Mouse (Mus musculus) limb, embryonic 14.5 days (tissue): Measurements from ENCODE around the gene 0610030E20Rik. TPM values are rescaled to one million over a fixed set of nuclear protein-coding genes. Genes with fewer than 3 reads are reported as not detected.

Experiments used
- ATAC-seq: fragments of 200-750 bp; cut with Nextera tagmentation; 2 replicates; pipeline ENCODE4 v1.8.0; 2017; ENCODE audit warnings: low read depth, moderate number of reproducible peaks, moderate TSS enrichment; ENCODE audit not compliant: low FRiP score
- DNase-seq: peaks from one replicate; pipeline ENCODE4 v3.0.0-alpha.2; 2015; ENCODE audit warnings: low spot score
- H3K27ac ChIP-seq: fragments of 300-500 bp; sonication (generic); replicated peaks from 2 replicates; pipeline ENCODE4 v1.5.1; 2014; ENCODE audit warnings: low read depth, mild to moderate bottlenecking, low read length, moderate library complexity, mixed read lengths
- H3K27me3 ChIP-seq: fragments of 300-500 bp; sonication (generic); 2 replicates; pipeline ENCODE4 v1.6.1; 2014; ENCODE audit warnings: low read length, mixed read lengths; ENCODE audit not compliant: control insufficient read depth, insufficient read depth
- H3K36me3 ChIP-seq: fragments of 300-500 bp; sonication (generic); 2 replicates; pipeline ENCODE4 v1.6.1; 2014; ENCODE audit warnings: mild to moderate bottlenecking, low read length, moderate library complexity, mixed read lengths; ENCODE audit not compliant: control insufficient read depth, insufficient read depth
- H3K4me1 ChIP-seq: fragments of 300-500 bp; sonication (generic); 2 replicates; pipeline ENCODE4 v1.6.1; 2014; ENCODE audit warnings: antibody characterized with exemption, low read length, mixed read lengths; ENCODE audit not compliant: control insufficient read depth, insufficient read depth
- H3K4me2 ChIP-seq: fragments of 300-500 bp; sonication (generic); replicated peaks from 2 replicates; pipeline ENCODE4 v1.6.1; 2014; ENCODE audit warnings: low read depth, mild to moderate bottlenecking, low read length, moderate library complexity; ENCODE audit not compliant: severe bottlenecking
- H3K4me3 ChIP-seq: fragments of 300-500 bp; sonication (generic); replicated peaks from 2 replicates; pipeline ENCODE4 v1.5.1; 2014; ENCODE audit warnings: low read length
- H3K9ac ChIP-seq: fragments of 300-500 bp; sonication (generic); 2 replicates; pipeline ENCODE4 v1.6.1; 2014; ENCODE audit warnings: mild to moderate bottlenecking, low read depth, low read length, moderate library complexity; ENCODE audit not compliant: severe bottlenecking
- H3K9me3 ChIP-seq: fragments of 300-500 bp; sonication (generic); 2 replicates; pipeline ENCODE4 v1.6.1; 2016; ENCODE audit warnings: low read length; ENCODE audit not compliant: control insufficient read depth
- POLR2A ChIP-seq: fragments of 200-500 bp; IDR thresholded peaks from 2 replicates; pipeline ENCODE4 v1.8.0; 2012; ENCODE audit warnings: inconsistent platforms, mild to moderate bottlenecking, moderate library complexity, borderline replicate concordance; ENCODE audit not compliant: insufficient read depth, insufficient read length; ENCODE audit errors: extremely low read depth
- WGBS: fragments of 180-500 bp; shearing (Covaris S2); extraction: QIAGEN DNeasy Blood & Tissue Kit; methylation state at CpG from one replicate; pipeline ENCODE4 v1.1.7; 2014; 5-methylcytosine and 5-hydroxymethylcytosine counted together
- polyA plus RNA-seq, 2 experiments: library from polyadenylated mRNA; depleted of rRNA in 1 of 2; stranded (reverse) in 1 of 2; unstranded in 1 of 2; fragments of >200 nt; fragmentation: Nextera tagmentation in 1 of 2; extraction: Ambion mirVana in 1 of 2; gene quantifications; 2 replicates each; pipeline versions ENCODE4 v1.2.1 to v1.2.3; 2012 to 2014

The 0610030E20Rik gene
- polyA plus RNA-seq, 2 experiments: 23.0 to 30.6 TPM

DNA sequence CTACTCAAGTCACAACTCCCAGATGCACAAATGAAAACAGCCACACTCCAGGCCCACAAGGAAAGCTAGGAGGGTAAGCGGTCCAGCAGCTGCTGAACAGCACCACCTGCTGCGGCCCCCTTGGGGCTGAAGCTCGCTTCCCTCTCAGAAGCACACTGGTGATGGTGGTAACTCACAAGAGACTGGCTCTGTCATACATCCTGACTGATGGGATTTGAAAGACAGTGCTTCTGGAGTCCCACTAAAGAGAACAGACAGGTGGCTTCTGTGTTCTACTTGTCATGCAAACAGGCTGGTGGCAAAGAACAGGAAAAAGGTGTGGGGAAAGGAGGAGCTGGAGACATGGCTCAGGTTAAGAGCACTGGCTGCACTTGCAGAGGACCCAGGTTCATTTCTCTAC is 24.2 kb upstream of the 0610030E20Rik start:
- no peak for TF ChIP-seq POLR2A
- Histone ChIP-seq H3K9ac (no peak overlapping the region), H3K4me1 (no peaks in the 10 kb centered on the region), H3K9me3 (no peaks in the 10 kb centered on the region), H3K27ac (no peak overlapping the region), H3K27me3 (no peaks in the 10 kb centered on the region), H3K4me3 (no peak overlapping the region), H3K36me3 (peaks cover 97% of the 10 kb centered on the region), H3K4me2 (no peak overlapping the region)
- WGBS: 94% methylated on average over 3 of the region's 3 CpGs
- no peak for ATAC-seq
- no peak for DNase-seq

GRCm38 (mm10) chr6:72323786-72324508 is 23.2 kb upstream of the 0610030E20Rik start:
- no peak for TF ChIP-seq POLR2A
- H3K36me3 ChIP-seq: peaks cover 96% of the 10 kb centered on the region
- no peaks in the 10 kb centered on the region for H3K9me3 ChIP-seq
- H3K4me1 ChIP-seq: no peaks in the 10 kb centered on the region
- H3K4me3 ChIP-seq: no peak overlapping the region
- ATAC-seq (no peak), DNase-seq (no peak)
- H3K9ac ChIP-seq: no peak overlapping the region
- H3K27me3 ChIP-seq: no peaks in the 10 kb centered on the region
- no peak overlapping the region for H3K4me2 ChIP-seq
- no peak overlapping the region for H3K27ac ChIP-seq
- WGBS: 92% methylated on average over 6 of the region's 6 CpGs

DNA sequence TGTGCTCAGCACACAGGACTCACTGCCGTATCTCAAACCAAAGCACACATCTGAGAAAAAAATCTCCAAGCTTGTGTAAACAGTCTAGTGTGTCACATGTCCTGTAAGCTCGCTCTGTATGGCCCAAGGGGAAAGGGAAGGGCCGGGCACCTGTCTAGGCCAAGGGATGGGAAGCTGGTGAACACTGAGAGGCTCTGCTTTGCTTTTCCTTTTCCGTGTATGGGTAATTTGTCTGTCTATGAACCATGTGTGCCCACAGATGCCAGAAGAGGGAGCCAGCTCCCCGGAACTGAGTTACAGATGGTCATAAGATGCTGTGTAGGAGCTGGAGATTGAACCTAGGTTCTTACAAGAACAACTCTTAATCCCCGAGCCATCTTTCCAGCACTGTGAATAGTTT is 20.8 kb upstream of the 0610030E20Rik start:
- Histone ChIP-seq H3K9me3 (no peaks in the 10 kb centered on the region), H3K9ac (no peak overlapping the region), H3K36me3 (peaks cover 94% of the 10 kb centered on the region), H3K27ac (no peak overlapping the region), H3K4me1 (no peaks in the 10 kb centered on the region), H3K4me2 (no peak overlapping the region), H3K27me3 (no peaks in the 10 kb centered on the region), H3K4me3 (no peak overlapping the region)
- 74% methylated on average over 6 of the region's 6 CpGs for WGBS
- TF ChIP-seq POLR2A: no peak
- DNase-seq (no peak), ATAC-seq (no peak)

GRCm38 (mm10) chr6:72329019-72329418 is 18.1 kb upstream of the 0610030E20Rik start:
- WGBS: 85% methylated on average over 5 of the region's 5 CpGs
- no peak overlapping the region for H3K4me3 ChIP-seq
- no peak for ATAC-seq
- H3K36me3 ChIP-seq: peaks cover 95% of the 10 kb centered on the region
- no peak overlapping the region for H3K9ac ChIP-seq
- H3K4me2 ChIP-seq: no peak overlapping the region
- no peaks in the 10 kb centered on the region for H3K27me3 ChIP-seq
- no peaks in the 10 kb centered on the region for H3K9me3 ChIP-seq
- H3K4me1 ChIP-seq: no peaks in the 10 kb centered on the region
- no peak for DNase-seq
- H3K27ac ChIP-seq: no peak overlapping the region
- no peak for TF ChIP-seq POLR2A

DNA sequence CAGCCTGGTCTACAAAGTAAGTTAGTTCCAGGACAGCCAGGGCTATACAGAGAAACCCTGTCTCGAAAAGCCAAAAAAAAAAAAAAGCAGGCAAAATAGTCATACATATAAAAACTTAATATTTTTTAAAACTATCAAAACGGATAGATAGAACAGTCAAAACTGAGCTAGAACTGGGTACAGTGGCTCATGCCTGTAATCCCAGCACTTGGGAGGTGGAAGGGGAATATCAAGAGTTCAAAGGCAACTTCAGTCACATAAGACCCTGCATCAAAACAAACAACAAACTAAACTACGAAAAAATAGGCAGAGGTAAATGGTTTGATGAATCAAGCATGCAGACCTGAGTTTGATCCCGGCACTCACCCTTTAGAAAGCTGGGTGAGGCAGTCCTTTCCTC is 17.0 kb upstream of the 0610030E20Rik start:
- Histone ChIP-seq H3K4me2 (no peak overlapping the region), H3K27ac (no peak overlapping the region), H3K4me3 (no peak overlapping the region), H3K9ac (no peak overlapping the region), H3K9me3 (no peaks in the 10 kb centered on the region), H3K27me3 (no peaks in the 10 kb centered on the region), H3K36me3 (peaks cover 94% of the 10 kb centered on the region), H3K4me1 (no peaks in the 10 kb centered on the region)
- 88% methylated on average over 4 of the region's 4 CpGs for WGBS
- DNase-seq (no peak), ATAC-seq (no peak)
- no peak for TF ChIP-seq POLR2A

- H3K4me1 ChIP-seq: no peaks in the 10 kb centered on the region
- H3K4me2 ChIP-seq: no peak overlapping the region
- no peak for TF ChIP-seq POLR2A
Measured at GRCm38 (mm10) chr6:72333111-72333510, 14.0 kb upstream of the 0610030E20Rik start.

More at GRCm38 (mm10) chr6:72333111-72333510, 14.0 kb upstream of the 0610030E20Rik start:
- Histone ChIP-seq H3K9ac (no peak overlapping the region), H3K36me3 (peaks cover 94% of the 10 kb centered on the region), H3K4me3 (no peak overlapping the region), H3K9me3 (no peaks in the 10 kb centered on the region), H3K27me3 (no peaks in the 10 kb centered on the region), H3K27ac (no peak overlapping the region)
- DNase-seq: no peak
- ATAC-seq: no peak
- 91% methylated on average over 5 of the region's 5 CpGs for WGBS
